Mouse (Mus musculus) liver, embryonic 11.5 days (tissue): ENCODE measurements around the gene Txk. TPM values are rescaled to one million over a fixed set of nuclear protein-coding genes. Genes with fewer than 3 reads are reported as not detected.

Source experiments
- ATAC-seq: fragments of 200-750 bp; cut with Nextera tagmentation; replicated peaks from 2 replicates; pipeline ENCODE4 v1.8.0; 2017; ENCODE audit warnings: moderate number of reproducible peaks, mild to moderate bottlenecking, moderate TSS enrichment, moderate library complexity; ENCODE audit not compliant: low FRiP score
- DNase-seq: peaks from one replicate; pipeline ENCODE4 v3.0.0-alpha.2; 2017; ENCODE audit warnings: low spot score
- H3K27ac ChIP-seq: fragments of 300-500 bp; sonication (generic); 2 replicates; pipeline ENCODE4 v1.5.1; 2014; ENCODE audit warnings: mild to moderate bottlenecking, low read depth, low read length, control low read depth
- H3K27me3 ChIP-seq: fragments of 300-500 bp; sonication (generic); replicated peaks from 2 replicates; pipeline ENCODE4 v1.6.1; 2014; ENCODE audit warnings: low read length, mixed read lengths; ENCODE audit not compliant: control insufficient read depth, insufficient read depth
- H3K36me3 ChIP-seq: fragments of 300-500 bp; sonication (generic); 2 replicates; pipeline ENCODE4 v1.6.1; 2014; ENCODE audit warnings: mild to moderate bottlenecking, low read length, moderate library complexity, mixed read lengths; ENCODE audit not compliant: control insufficient read depth, insufficient read depth
- H3K4me1 ChIP-seq: fragments of 300-500 bp; sonication (generic); replicated peaks from 2 replicates; pipeline ENCODE4 v1.6.1; 2014; ENCODE audit warnings: low read length, mixed read lengths; ENCODE audit not compliant: control insufficient read depth, insufficient read depth
- H3K4me2 ChIP-seq: fragments of 300-500 bp; sonication (generic); 2 replicates; pipeline ENCODE4 v1.6.1; 2014; ENCODE audit warnings: mild to moderate bottlenecking, control low read depth, moderate library complexity
- H3K4me3 ChIP-seq: fragments of 300-500 bp; sonication (generic); 2 replicates; pipeline ENCODE4 v1.5.1; 2014; ENCODE audit warnings: low read depth, low read length, control low read depth
- H3K9ac ChIP-seq: fragments of 300-500 bp; sonication (generic); 2 replicates; pipeline ENCODE4 v1.6.1; 2014; ENCODE audit warnings: low read depth, low read length, control low read depth
- H3K9me3 ChIP-seq: fragments of 300-500 bp; sonication (generic); 2 replicates; pipeline ENCODE4 v1.6.1; 2016; ENCODE audit warnings: low read length, inconsistent platforms, mixed read lengths; ENCODE audit not compliant: control insufficient read depth
- WGBS: fragments of 180-500 bp; shearing (Covaris S2); extraction: QIAGEN DNeasy Blood & Tissue Kit; methylation state at CpG from one replicate; pipeline ENCODE4 v1.1.7; 2014; 5-methylcytosine and 5-hydroxymethylcytosine counted together
- polyA plus RNA-seq: library from polyadenylated mRNA; unstranded; fragments of >200 nt; fragmentation: Nextera tagmentation; extraction: Ambion mirVana; gene quantifications from 2 replicates; pipeline ENCODE4 v1.2.1, GENCODE M21; 2014

The Txk gene
- polyA plus RNA-seq, 1 experiment from 2014 or later: not detected

DNA sequence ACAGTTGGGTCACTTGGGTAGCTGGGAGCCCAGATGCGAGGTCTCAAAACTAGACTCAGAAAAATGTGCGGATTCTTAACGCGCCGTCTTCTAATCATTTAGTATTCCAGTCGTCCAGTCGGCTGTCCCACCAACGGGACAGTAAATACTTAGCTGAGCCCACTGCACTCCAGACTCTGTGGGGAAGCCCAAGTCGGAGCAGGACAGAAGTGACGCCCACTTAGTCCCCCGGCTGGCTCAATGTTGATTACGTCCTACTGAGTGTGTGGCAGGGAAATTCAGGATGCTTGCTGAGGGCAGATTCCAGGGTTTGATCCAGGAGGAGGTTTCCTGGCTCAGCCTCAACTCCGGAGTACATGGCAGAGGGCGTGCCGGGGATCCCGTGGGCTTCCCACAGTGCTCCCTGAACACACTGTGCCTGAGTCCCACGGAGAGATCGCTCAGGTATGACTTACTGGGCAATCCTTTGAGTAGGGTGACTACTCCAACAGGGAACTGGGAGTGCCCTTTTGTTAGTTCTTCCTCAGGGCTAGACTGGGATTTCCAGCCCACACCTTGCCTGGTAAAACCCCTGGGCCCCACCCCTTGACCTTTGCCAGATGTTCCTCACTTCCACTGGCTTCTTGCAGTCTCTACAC lies 104.5 kb downstream of the Txk start:
- DNase-seq (peak; percentile 34), ATAC-seq (peak; percentile 67)
- H3K27me3 ChIP-seq: peaks cover 9% of the 10 kb centered on the region
- H3K27ac ChIP-seq: no peak overlapping the region
- no peaks in the 10 kb centered on the region; the same call in 1 of the 2 replicates for H3K4me1 ChIP-seq
- no peaks in the 10 kb centered on the region for H3K36me3 ChIP-seq
- peak overlapping the region; percentile 47 for H3K4me3 ChIP-seq
- no peaks in the 10 kb centered on the region for H3K9me3 ChIP-seq
- peak overlapping the region; percentile 72 for H3K4me2 ChIP-seq
- H3K9ac ChIP-seq: no peak overlapping the region
- 8% methylated on average over 18 of the region's 18 CpGs for WGBS

DNA sequence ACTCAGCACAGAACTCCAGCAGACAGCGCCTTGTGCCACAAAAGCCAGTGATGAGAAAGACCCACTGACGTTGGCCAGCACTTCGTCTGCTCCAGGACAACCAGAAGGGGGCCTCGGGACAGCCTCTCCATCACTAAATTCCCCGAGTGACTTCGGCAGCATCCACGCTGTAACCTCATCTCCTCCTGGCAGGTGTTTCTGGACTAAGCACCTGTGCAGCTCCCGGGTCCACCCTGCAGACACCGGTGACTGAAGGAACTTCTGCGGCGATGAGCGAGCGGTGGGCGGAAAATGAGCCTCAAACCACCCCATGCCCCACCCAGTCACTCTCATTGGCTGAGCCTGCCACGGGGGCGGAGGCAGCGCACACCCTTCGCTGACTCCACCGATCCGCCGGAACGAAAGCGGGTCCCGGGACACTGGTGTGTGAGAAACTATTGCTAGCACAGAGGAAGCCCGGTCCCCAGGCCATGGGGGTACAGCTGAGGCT lies 105.1 kb downstream of the Txk start, which contains the start of gene Nipal1:
Gene Nipal1, plus strand, starts transcription at position 378 of the 490 bp plus-strand sequence.
- DNase-seq (peak; percentile 79), ATAC-seq (peak; percentile 96)
- Histone ChIP-seq H3K27me3 (peaks cover 9% of the 10 kb centered on the region), H3K27ac (no peak within 1 kb of the TSS), H3K9me3 (no peaks in the 10 kb centered on the region), H3K9ac (no peak within 1 kb of the TSS), H3K4me1 (no peaks in the 10 kb centered on the region; the same call in 1 of the 2 replicates), H3K4me3 (peak within 1 kb of the TSS; percentile 47), H3K4me2 (peak within 1 kb of the TSS; percentile 72), H3K36me3 (no peaks in the 10 kb centered on the region)
- WGBS: 1% methylated on average over 25 of the region's 25 CpGs

DNA sequence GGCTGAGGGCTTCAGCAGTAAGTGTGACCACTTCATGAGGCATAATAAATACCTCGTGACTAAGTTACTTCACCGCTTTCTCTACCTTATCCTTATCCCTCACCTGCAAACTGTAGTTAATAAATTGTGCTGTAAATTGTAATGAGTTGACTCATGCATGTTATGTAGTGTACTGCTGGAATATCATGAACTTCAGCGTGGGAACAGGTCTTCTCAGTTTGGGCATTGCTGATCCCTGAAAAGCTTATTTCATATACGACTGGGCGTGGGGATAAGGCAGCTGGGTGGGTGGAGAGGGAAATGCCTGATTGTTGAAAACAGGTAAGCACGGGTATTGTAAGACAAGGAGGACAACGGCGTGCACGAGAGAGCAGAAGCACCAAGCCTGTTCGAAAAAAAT lies 105.6 kb downstream of the Txk start:
- ATAC-seq (no peak), DNase-seq (no peak)
- no peak overlapping the region for H3K27ac ChIP-seq
- no peak overlapping the region for H3K9ac ChIP-seq
- no peaks in the 10 kb centered on the region for H3K9me3 ChIP-seq
- 33% methylated on average over 10 of the region's 10 CpGs for WGBS
- H3K4me1 ChIP-seq: no peaks in the 10 kb centered on the region; the same call in 1 of the 2 replicates
- H3K4me3 ChIP-seq: peak overlapping the region; percentile 47
- peak overlapping the region; percentile 72 for H3K4me2 ChIP-seq
- peaks cover 9% of the 10 kb centered on the region for H3K27me3 ChIP-seq
- no peaks in the 10 kb centered on the region for H3K36me3 ChIP-seq

DNA sequence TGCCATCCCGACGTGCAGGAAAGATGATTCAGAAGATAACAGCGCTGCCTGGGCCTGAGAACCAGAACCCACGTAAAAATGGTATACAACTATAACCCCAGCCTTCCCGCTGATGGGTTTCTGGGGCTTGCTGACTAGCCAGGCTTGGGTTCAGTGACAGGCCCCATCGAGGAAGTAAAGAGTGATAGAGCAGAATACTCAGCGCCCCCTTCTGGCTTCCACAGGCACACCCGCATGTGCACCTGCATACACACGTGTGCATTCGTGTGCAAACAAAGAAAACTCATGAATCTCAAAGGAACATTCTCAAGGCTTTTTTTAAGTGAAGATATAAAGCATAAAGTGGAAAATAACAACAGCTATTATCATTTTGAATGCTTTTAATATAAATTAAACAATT lies 106.4 kb downstream of the Txk start:
- no peak for DNase-seq
- H3K4me1 ChIP-seq: no peaks in the 10 kb centered on the region; the same call in 1 of the 2 replicates
- H3K27me3 ChIP-seq: peaks cover 9% of the 10 kb centered on the region
- H3K9me3 ChIP-seq: no peaks in the 10 kb centered on the region
- H3K9ac ChIP-seq: no peak overlapping the region
- H3K36me3 ChIP-seq: no peaks in the 10 kb centered on the region
- H3K4me3 ChIP-seq: no peak overlapping the region
- no peak overlapping the region for H3K27ac ChIP-seq
- H3K4me2 ChIP-seq: no peak overlapping the region
- 40% methylated on average over 10 of the region's 10 CpGs for WGBS
- no peak for ATAC-seq

Other genes starting within 250 kb of the Txk start
- gene Corin, start 248.3 kb downstream of the Txk start, polyA plus RNA-seq: 2.7 and 3.1 TPM in 2 replicates
- 14.7 and 15.4 TPM in 2 replicates for gene Nfxl1, start 193.1 kb downstream of the Txk start, polyA plus RNA-seq
- 0.53 TPM in 1 of 2 replicates, not detected in the other for gene Zar1, start 171.5 kb downstream of the Txk start, polyA plus RNA-seq
- 0.80 and 0.90 TPM in 2 replicates for gene Gm5868, start 165.2 kb downstream of the Txk start, polyA plus RNA-seq
- not detected in 2 replicates for gene Cnga1, start 108.5 kb downstream of the Txk start, polyA plus RNA-seq
- gene Nipal1, start 105.0 kb downstream of the Txk start, polyA plus RNA-seq: 0.92 and 0.94 TPM in 2 replicates
- 7.9 and 8.9 TPM in 2 replicates for gene Tec, start 115.7 kb upstream of the Txk start, polyA plus RNA-seq
- 18.1 and 20.1 TPM in 2 replicates for gene Slain2, start 161.5 kb upstream of the Txk start, polyA plus RNA-seq
- not detected in 2 replicates for gene Gm10135, start 221.9 kb upstream of the Txk start, polyA plus RNA-seq